Mouse (Mus musculus) urinary bladder, adult 18-20 months (tissue): ENCODE measurements around the gene Vstm2l.

Experiments used
- DNase-seq, 2 experiments: peaks; one replicate each; pipeline ENCODE4 v3.0.0; 2022; ENCODE audit warnings: low spot score in 2 of 2, mixed read lengths in 2 of 2

The Vstm2l gene

DNA sequence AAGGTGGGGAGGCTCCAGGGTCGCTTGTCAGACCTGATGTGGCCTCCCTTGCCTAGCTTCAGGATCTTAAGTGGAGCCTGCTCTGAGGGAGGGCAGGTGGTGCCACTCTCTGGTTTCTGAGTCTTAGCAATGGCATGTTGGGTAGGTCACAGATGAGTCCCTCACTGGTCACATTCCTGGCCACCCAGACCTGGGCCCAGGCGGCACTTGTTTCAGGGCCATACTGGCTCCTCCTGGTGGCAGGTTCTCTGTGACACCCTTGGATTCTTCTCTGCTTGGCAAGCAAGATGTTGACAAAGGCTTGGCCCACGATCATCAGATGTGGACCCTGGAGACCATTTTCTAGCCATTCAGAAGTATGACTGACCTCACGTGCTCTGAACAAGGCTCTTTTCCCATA is 18.2 kb downstream of the Vstm2l start:
- no peak for DNase-seq

DNA sequence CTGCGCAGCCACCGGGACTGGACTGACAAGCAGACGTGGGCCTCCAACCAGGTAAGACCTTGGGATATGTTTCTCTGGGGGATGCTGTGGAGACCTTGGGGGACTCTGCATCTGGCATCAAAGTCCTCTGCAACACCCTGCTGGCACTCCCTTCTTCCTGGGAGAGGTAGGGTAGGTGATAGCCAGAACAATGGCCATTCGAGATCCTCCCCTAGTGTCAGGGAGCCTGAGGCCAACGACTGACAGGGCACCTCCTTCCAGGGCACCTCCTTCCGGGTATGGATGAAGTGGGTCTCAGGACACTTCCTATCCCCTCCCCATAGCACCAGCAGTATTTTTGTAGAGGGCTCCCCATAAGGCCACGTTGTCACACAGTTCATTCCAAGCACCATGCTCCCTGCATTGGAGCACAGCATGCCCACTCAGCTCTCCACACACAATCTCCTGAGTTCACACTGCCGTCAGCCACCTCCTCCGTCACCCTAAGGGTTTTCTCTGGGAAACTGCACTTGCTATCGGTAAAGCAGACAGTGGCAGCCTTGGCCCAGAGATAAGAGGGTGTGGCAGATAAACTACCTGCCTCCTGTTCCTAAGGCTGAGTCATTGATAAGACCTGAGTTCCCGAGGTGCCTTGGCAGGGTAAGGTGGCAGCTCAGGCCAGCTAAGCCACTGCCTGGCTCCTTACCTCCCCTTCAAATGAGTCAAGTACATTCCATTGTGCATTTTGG is 21.2 kb downstream of the Vstm2l start:
- DNase-seq, result no peak

- no peak for DNase-seq
These were observed 22.2 kb downstream of the Vstm2l start for GRCm38 (mm10) chr2:157936676-157937075.

- DNase-seq, result no peak
These were observed 26.2 kb downstream of the Vstm2l start for GRCm38 (mm10) chr2:157940586-157941185.

- DNase-seq, result peak; percentile 14 to 38
These were observed 29.2 kb downstream of the Vstm2l start for GRCm38 (mm10) chr2:157943514-157944155.

DNA sequence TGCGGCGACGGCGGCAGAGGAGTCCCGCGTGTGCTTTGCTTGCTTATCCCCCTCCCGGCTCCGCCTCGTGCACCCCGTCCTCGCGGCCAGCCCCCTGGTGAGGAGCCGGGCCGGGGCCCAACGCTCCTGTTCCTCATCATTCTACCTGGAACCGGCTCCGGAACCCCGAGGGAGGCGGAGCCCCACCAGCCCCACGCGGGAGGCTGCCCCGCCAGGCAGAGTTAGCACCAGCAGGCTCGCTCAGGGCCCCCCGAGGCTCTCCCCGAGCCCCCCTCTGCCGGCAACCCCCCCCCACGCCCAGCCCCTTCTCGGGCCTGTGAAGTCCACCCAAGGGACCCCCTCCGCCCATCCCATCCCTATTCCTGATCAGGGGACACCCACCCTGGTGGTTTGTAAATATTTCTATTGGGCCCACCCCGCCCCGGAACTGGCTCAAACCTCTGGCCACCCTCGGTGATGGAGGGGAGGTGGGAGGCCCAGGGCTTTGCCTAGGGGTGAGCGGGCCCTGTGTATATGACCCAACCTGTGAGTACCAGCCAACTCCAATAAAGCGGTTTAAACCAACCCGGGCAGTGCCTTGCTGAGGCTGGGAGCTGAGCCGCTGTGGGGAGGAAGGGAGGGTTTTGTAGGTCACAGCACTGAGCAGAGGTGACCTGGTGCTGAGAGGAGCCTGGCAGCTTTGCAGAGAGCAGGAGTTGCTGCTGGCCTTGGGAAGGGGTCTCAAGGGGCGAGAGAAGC is 29.9 kb downstream of the Vstm2l start:
- DNase-seq, result no peak

- no peak for DNase-seq
These were observed 39.5 kb downstream of the Vstm2l start for GRCm38 (mm10) chr2:157953978-157954377.

DNA sequence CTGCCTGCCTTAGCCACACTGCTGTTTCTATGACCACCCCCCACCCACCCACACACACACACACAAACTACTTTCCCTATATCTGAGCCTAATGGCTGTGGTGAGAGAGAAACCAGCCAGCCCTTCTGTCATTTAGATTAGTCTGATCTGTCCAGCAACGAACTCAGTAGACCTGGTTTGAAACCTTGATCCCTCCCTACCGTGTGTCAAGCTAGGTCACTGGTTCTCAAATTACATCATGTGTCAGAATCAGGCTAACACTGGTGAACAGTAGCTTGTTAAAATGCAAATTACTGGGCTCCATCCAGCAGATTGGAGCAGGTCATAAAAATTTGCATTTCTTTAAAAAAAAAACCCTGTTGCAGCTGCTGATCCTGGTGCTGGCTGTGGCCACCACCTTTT is 43.3 kb downstream of the Vstm2l start:
- no peak for DNase-seq

DNA sequence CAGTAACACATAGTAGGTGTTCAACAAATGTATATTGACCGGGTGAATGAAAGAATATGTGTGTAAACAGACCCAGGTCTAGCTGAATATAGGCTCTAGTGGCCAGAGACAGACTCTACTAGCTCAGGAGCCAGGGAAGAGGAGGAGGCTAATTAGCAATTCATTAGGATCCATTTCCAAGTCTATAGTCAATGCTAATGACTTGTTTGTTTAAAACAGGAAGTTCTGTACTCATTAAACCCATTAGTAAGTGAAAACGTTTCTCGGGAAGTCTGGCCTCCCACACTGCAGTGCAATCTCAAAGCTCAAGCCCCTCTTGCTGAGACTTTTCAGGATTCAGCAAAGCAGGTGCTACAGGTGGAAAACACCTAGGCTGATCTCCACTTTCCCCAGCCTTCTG is 53.4 kb downstream of the Vstm2l start:
- no peak for DNase-seq

- no peak for DNase-seq
These were observed 55.7 kb downstream of the Vstm2l start for GRCm38 (mm10) chr2:157970124-157970523.

DNA sequence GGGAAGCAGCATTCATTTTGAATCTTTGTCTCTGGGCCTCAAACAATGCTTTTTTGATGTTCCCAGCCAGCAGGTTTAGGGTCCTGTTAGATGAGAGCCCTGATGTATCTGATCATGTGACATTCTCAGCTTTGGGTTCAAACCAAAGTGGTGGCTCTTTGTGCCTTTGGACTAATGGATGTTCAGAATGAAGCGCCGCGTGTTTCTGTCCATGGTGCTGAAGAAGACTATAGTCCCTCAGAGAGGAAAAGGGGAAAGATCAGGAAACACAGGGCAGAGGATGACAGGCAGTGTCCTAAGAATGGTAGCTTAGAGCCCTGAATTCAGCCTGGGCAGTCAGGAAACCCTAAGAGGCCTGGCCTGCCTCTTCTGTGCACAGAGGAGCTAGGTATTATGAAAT is 56.2 kb downstream of the Vstm2l start:
- DNase-seq, result no peak

- DNase-seq, result no peak
These were observed 60.4 kb downstream of the Vstm2l start for GRCm38 (mm10) chr2:157974604-157975501.

GRCm38 (mm10) chr2:157975595-157975994 is 61.1 kb downstream of the Vstm2l start:
- DNase-seq, result no peak

DNA sequence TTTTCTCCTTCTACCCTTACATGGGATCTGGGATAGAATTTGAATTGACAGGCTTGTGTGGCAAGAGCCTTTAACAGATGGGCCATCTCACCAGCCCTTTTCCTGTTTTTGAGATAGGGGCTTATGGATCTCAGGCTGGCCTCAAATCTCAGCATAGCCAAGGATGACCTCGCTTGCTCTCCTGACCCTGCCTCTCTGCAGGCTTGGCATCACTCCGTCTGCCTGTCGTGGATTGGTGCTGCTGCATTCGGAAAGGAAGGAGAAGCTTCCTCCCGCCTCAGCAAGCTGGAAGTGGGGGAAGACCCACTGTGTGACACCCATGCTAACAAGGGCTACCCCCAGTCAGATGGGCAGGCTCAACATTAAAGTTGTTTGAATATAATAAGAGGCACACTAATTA is 64.8 kb downstream of the Vstm2l start:
- DNase-seq, result no peak

GRCm38 (mm10) chr2:157982727-157983126 is 68.3 kb downstream of the Vstm2l start:
- DNase-seq, result no peak

DNA sequence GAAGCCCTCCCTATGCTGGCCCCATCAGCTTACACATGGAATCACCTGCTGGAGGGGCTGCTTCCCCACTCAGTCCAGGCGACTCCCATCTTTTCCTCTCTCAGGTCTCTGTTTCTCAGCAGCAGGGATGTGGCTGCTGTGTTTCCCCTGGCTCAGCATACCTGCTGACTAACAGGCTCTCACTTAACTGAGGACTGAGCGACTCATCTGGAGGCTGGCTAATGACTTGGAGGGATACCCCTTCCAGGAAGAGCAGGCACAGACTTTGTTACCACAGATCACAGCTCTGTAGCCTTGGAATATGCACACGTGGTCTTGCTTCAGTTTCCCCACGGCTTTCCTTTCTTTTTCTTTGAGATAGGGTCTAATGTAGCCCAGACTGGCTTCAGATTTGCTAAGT is 68.8 kb downstream of the Vstm2l start:
- DNase-seq, result no peak

GRCm38 (mm10) chr2:157985611-157986010 is 71.2 kb downstream of the Vstm2l start:
- no peak for DNase-seq

GRCm38 (mm10) chr2:157986235-157986634 is 71.8 kb downstream of the Vstm2l start:
- DNase-seq, result no peak

DNA sequence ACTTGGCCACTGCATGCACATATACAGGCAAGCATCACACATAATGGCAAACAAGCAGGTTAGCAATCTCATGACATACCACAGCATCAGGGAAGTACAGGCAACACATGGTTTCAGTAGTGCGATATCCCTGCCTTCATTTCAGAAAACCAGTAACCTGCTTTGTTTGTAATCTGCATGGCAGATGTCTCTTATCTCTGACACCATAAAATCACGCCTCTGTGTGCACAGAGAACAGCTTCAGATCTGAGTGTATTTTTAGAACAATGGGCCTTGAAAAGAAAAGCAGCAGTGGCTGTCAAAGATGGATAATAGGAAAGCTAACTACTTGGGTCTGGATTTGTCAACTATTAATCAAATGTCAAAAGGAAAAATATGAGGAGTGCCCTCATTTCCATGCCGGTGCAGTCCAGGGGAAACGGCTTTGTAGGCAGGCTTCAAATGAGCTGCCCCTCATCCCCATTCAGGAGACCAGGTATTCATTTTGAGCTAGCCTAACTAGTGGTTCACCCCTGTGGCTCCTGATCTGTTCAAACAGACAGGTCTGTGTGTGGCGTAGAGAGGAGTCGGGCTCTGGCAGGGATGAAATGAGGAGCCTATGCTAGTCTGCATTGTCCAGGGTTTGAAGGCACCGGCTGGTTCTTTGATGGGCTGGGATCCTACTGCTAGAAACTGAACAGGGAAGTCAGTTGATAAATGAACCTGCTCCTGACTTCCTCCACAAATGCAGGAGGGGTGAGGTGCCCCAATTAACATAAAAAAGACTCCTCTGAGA is 74.2 kb downstream of the Vstm2l start:
- DNase-seq, result no peak

DNA sequence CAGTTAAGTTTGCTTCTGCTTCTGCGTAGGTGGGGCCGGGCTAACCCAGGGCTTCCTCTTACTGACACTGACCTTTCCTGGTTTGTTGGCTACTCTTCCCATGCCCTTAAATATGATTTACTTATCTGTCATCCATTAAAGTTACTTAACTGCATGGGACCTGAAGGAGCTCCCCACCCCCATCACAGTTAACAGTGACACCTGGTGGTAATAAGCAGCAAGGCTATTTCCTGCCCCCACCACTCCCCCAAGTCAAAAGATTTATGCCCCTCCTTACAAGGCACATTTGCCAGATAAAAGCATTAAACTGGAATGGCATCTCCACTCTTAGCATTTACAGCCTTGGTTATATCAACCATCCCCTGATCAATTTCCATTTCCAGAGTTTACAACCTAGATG is 75.5 kb downstream of the Vstm2l start:
- DNase-seq, result no peak

GRCm38 (mm10) chr2:157991026-157991425 is 76.6 kb downstream of the Vstm2l start:
- no peak for DNase-seq
